Comparison of ENCODE assay signal across 9 mouse cellular contexts in the genomic region with DNA sequence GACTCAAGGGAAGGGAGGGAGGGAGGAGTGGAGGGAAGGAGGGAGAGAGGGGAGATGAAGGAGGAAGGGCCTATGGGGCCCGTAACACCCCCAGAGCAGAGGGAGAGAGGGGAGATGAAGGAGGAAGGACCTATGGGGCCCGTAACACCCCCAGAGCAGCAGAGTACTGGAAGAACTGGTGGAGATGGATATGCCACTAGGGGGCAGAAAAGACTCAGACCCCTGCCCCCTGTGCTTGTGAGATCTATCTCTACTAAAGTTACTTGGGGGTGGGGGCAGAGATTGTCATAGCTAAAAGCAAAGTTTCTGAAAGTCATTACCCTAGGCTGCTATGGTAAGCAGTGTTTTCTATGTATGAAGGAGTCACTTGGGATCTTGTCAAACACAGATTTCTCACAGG.
DNase-seq lines count a peak whose midpoint lies in the region; ATAC-seq lines count a peak whose summit lies in the region.
"Had no signal": no experiment of that assay in that cellular context is flagged by ENCODE, and none has a peak within 500 bp of the region (broad histone marks: within the 10 kb centered on the region; RNA-seq: fewer than 3 reads in every experiment).

No protein-coding gene starts in this region.

- peak; percentile 22 for DNase-seq in adrenal gland, postnatal 10 days
- DNase-seq in adrenal gland, adult 8-10 months: no peak
- peak; percentile 32 for DNase-seq in layer of hippocampus, adult 11-12 months (ENCODE audit: low spot score)
- no peak for DNase-seq in layer of hippocampus, postnatal 36 days
- DNase-seq in ES-CJ7 (ENCODE audit: low read depth, low spot score): peak; percentile 9
- no peak for DNase-seq in urinary bladder, postnatal 10 days (ENCODE audit: low spot score)
- no peak for DNase-seq in yolk sac, embryonic 10.5 days (ENCODE audit: low spot score)
- DNase-seq: B cell, adult 2 months had no signal

- 0 out of 4 replicates have a peak, but pooled peaks have one; percentile 22 to 40 for ATAC-seq in hematopoietic stem cell, adult 5-6 weeks (replicated peaks in 1 of 2; ENCODE audit: insufficient read depth in 1 of 2, low FRiP score in 2 of 2, low TSS enrichment in 1 of 2, low read depth in 1 of 2, poor library complexity in 2 of 2, severe bottlenecking in 2 of 2)

Comparison
In these comparisons a context has a peak if more than half of its experiments do, and no peak if none do; other contexts are left out.
1. DNase-seq: peak in adrenal gland, postnatal 10 days (single experiment), layer of hippocampus, adult 11-12 months (single experiment) and ES-CJ7 (single experiment); none in adrenal gland, adult 8-10 months (single experiment), layer of hippocampus, postnatal 36 days (0 of 2), urinary bladder, postnatal 10 days (single experiment) and yolk sac, embryonic 10.5 days (single experiment).